Mouse (Mus musculus): ENCODE data around the gene Fermt1.

GRCm38 (mm10) chr2:132863325-132863724, 82.4 kb downstream of the Fermt1 start:
- TF ChIP-seq CTCF (IDR thresholded peaks at IDR 0.05; ENCODE audit: borderline replicate concordance, control insufficient read depth, extremely low read depth, insufficient read depth, low read length, poor library complexity) (no peak), POLR2A (IDR thresholded peaks at IDR 0.05; ENCODE audit: control insufficient read depth, extremely low read depth, insufficient read depth, low read length, poor library complexity) (no peak)

All from thymus, adult 2 months (tissue).